Mouse (Mus musculus) heart, adult 8-10 months (tissue): ENCODE data around the gene Lrrc47. TPM values are rescaled to one million over a fixed set of nuclear protein-coding genes. Genes with fewer than 3 reads are reported as not detected.
A peak's percentile ranks its signal among the peaks of the same experiment; 100 is the strongest.

Experiments
- DNase-seq: peaks from one replicate; pipeline ENCODE4 v3.0.0; 2022; ENCODE audit warnings: low spot score
- total RNA-seq, 4 experiments: library from RNA; stranded (reverse); gene quantifications; 2 replicates each; pipeline ENCODE4 v1.2.4; 2022

Lrrc47 gene
- total RNA-seq, 4 experiments from 2014 or later, result 30.6 to 37.7 (median 32.4) TPM

GRCm38 (mm10) chr4:154023754-154024601 is 12.4 kb downstream of the Lrrc47 start:
- no peak for DNase-seq

GRCm38 (mm10) chr4:154024729-154025521 is 13.4 kb downstream of the Lrrc47 start:
- no peak for DNase-seq

GRCm38 (mm10) chr4:154025641-154026440 is 14.3 kb downstream of the Lrrc47 start, which contains the start of gene Smim1:
Gene Smim1 (minus strand): TSS chr4:154026230.
- DNase-seq, result peak; percentile 60

- DNase-seq, result no peak
Measured at GRCm38 (mm10) chr4:154026441-154026761, 14.9 kb downstream of the Lrrc47 start.

- DNase-seq, result no peak
Measured at GRCm38 (mm10) chr4:154028066-154028465, 16.5 kb downstream of the Lrrc47 start.

- no peak for DNase-seq
Measured at GRCm38 (mm10) chr4:154028646-154029045, 17.1 kb downstream of the Lrrc47 start.

GRCm38 (mm10) chr4:154037123-154037522 is 25.6 kb downstream of the Lrrc47 start:
- no peak for DNase-seq

- DNase-seq, result no peak
Measured at GRCm38 (mm10) chr4:154042577-154042976, 31.0 kb downstream of the Lrrc47 start, which contains the start of gene Ccdc27. Gene Ccdc27 (minus strand): TSS chr4:154042677.

GRCm38 (mm10) chr4:154045837-154046236 is 34.3 kb downstream of the Lrrc47 start:
- DNase-seq, result no peak

GRCm38 (mm10) chr4:154051401-154051800 is 39.9 kb downstream of the Lrrc47 start:
- DNase-seq, result no peak

- DNase-seq, result no peak
Measured at GRCm38 (mm10) chr4:154053065-154053464, 41.5 kb downstream of the Lrrc47 start.

- DNase-seq, result no peak
Measured at GRCm38 (mm10) chr4:154055482-154055881, 44.0 kb downstream of the Lrrc47 start.

GRCm38 (mm10) chr4:154056046-154056445 is 44.5 kb downstream of the Lrrc47 start:
- no peak for DNase-seq

- peak; percentile 9 for DNase-seq
Measured at GRCm38 (mm10) chr4:154056661-154057060, 45.1 kb downstream of the Lrrc47 start.

- no peak for DNase-seq
Measured at GRCm38 (mm10) chr4:154057696-154058095, 46.2 kb downstream of the Lrrc47 start.

GRCm38 (mm10) chr4:154064827-154065773 is 53.6 kb downstream of the Lrrc47 start:
- DNase-seq, result no peak

GRCm38 (mm10) chr4:154070896-154071295 is 59.4 kb downstream of the Lrrc47 start:
- DNase-seq, result no peak
